Mouse (Mus musculus): ENCODE data around the gene Ltn1. TPM values are rescaled to one million over a fixed set of nuclear protein-coding genes. Genes with fewer than 3 reads are reported as not detected.

The Ltn1 gene
- polyA plus RNA-seq, 1 experiment, result 16.5 TPM

DNA sequence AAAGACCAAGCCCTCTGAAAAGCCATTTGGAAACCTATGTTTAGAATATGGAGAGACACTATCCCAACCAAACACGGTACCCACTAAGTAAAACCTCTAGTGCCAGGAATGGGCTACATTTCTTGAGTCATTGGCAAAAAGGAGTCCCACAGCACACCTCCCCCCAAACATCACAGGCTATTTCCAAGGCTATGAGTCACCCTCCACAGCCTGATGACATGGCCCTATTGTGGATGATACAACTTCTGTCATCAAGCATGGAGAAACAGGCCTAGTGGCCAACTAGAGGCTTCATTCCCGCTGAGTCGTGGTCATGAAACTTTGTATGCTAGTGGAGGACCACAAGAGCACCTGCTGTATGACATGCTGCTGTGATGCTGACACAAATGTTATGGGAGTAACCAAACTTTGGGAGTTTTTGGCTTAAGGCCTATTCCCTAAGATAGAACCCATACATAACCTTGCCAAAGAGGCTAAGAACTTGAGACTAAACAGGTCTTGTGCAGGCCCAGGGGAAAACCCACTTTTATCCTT is 44.9 kb downstream of the Ltn1 start:
- WGBS, result 94% methylated on average over 3 of the region's 3 CpGs
- no peaks in the 10 kb centered on the region for H3K27me3 ChIP-seq (ENCODE audit: control insufficient read depth, insufficient read depth, low read length)
- TF ChIP-seq CTCF (IDR thresholded peaks at IDR 0.05; ENCODE audit: borderline replicate concordance, insufficient read depth, low read depth, low read length) (no peak), POLR2A (IDR thresholded peaks at IDR 0.05; ENCODE audit: borderline replicate concordance, insufficient read depth, low read length) (no peak)
- DNase-seq, result no peak
- H3K4me3 ChIP-seq (replicated peaks; ENCODE audit: insufficient read depth, low read depth, low read length), result no peak overlapping the region
- H3K27ac ChIP-seq (ENCODE audit: insufficient read depth, low read length), result no peak overlapping the region
- no peaks in the 10 kb centered on the region for H3K4me1 ChIP-seq (ENCODE audit: control insufficient read depth, insufficient read depth, low read length)

DNA sequence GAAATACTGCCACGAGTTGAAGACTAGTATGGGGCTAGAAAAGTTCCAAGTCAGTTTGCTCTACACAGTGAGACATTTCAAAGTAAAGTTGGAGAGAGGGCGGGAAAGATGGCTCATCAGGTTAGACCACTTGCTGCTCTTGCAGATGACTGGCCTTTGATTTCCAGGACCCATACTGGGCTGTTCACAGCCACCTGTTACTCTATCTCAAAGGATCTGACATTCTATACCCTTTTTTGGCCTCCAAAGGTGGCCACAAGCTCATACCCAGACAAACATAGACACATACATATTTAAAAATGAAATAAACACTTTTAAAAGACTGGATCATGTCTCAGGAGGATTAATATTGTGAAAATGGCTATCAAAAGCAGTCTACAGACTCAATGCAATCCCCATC is 48.0 kb downstream of the Ltn1 start:
- H3K27ac ChIP-seq (ENCODE audit: insufficient read depth, low read length), result no peak overlapping the region
- no peaks in the 10 kb centered on the region for H3K4me1 ChIP-seq (ENCODE audit: control insufficient read depth, insufficient read depth, low read length)
- no peak for DNase-seq
- no peak overlapping the region for H3K4me3 ChIP-seq (replicated peaks; ENCODE audit: insufficient read depth, low read depth, low read length)
- WGBS, result 39% methylated on average over 2 of the region's 2 CpGs
- no peaks in the 10 kb centered on the region for H3K27me3 ChIP-seq (ENCODE audit: control insufficient read depth, insufficient read depth, low read length)
- TF ChIP-seq CTCF (IDR thresholded peaks at IDR 0.05; ENCODE audit: borderline replicate concordance, insufficient read depth, low read depth, low read length) (no peak), POLR2A (IDR thresholded peaks at IDR 0.05; ENCODE audit: borderline replicate concordance, insufficient read depth, low read length) (no peak)

DNA sequence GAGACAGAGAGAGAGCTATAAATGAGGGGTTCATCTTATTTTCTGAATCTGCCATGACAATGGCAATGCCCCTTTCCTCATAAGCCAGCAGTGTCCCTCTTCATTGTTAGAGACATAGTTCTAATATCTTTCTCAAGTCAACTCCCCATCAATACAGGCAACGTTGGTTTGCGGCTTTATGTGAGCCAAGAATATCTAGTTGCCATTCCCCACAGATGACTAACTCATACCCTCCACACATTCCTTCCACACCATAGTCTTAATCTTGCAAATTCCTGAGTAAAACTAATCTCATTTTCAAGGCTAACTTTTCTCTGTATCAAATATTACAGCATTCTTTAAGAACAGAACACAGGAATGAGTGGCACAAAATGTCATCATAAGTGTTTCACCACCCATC is 49.4 kb downstream of the Ltn1 start:
- no peak overlapping the region for H3K27ac ChIP-seq (ENCODE audit: insufficient read depth, low read length)
- no peak for TF ChIP-seq POLR2A (IDR thresholded peaks at IDR 0.05; ENCODE audit: borderline replicate concordance, insufficient read depth, low read length)
- no peak for TF ChIP-seq CTCF (IDR thresholded peaks at IDR 0.05; ENCODE audit: borderline replicate concordance, insufficient read depth, low read depth, low read length)
- no peak for DNase-seq
- H3K4me1 ChIP-seq (ENCODE audit: control insufficient read depth, insufficient read depth, low read length), result no peaks in the 10 kb centered on the region
- 97% methylated on average over 2 of the region's 2 CpGs for WGBS
- H3K4me3 ChIP-seq (replicated peaks; ENCODE audit: insufficient read depth, low read depth, low read length), result no peak overlapping the region
- no peaks in the 10 kb centered on the region for H3K27me3 ChIP-seq (ENCODE audit: control insufficient read depth, insufficient read depth, low read length)

DNA sequence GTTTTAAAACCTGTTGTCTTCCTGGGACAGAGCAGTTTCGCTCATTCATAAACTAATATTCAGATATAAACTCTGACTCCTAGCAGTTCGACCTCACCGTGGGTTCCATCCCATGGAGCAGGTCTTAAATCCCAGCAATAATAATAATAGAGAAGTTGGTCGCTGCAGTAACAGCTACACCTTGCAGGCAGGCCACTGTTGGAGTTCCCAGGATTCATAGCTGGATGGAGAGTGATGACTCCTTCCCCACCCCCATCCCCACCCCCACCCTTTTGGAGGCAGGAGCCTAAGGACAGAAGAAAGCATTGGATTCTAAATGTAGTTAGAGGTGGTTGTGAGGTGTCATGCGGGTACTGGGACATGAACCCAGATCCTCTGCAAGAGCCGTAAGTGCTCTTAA is 66.0 kb downstream of the Ltn1 start:
- 96% methylated on average over 6 of the region's 6 CpGs for WGBS
- no peak for DNase-seq
- Histone ChIP-seq H3K4me1 (ENCODE audit: control insufficient read depth, insufficient read depth, low read length) (peaks cover 17% of the 10 kb centered on the region), H3K27ac (ENCODE audit: insufficient read depth, low read length) (no peak overlapping the region), H3K27me3 (ENCODE audit: control insufficient read depth, insufficient read depth, low read length) (no peaks in the 10 kb centered on the region), H3K4me3 (replicated peaks; ENCODE audit: insufficient read depth, low read depth, low read length) (no peak overlapping the region)
- TF ChIP-seq POLR2A (IDR thresholded peaks at IDR 0.05; ENCODE audit: borderline replicate concordance, insufficient read depth, low read length) (no peak), CTCF (IDR thresholded peaks at IDR 0.05; ENCODE audit: borderline replicate concordance, insufficient read depth, low read depth, low read length) (no peak)

DNA sequence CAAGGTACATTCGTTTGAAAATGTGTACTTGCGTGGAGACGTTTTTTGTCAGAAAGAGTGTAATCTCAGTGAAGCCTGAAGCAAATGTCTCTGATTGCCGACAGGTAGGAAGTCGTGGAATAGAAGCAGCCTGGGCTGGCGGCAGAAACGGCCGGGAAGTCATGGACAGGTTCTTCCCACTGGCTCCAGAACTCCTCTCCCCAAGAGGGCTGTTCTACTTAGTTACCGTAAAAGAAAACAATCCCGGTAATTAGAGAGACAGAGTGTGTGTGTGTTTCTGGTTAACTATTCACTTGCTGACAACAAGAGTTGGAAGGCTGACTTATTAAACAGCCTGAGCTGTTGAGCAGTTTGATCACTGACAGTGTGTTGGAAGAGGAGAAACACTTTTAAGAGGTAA is 66.4 kb downstream of the Ltn1 start:
- whole genome bisulfite sequencing, result 84% methylated on average over 10 of the region's 10 CpGs
- no peak overlapping the region for H3K4me3 ChIP-seq (replicated peaks; ENCODE audit: insufficient read depth, low read depth, low read length)
- H3K27me3 ChIP-seq (ENCODE audit: control insufficient read depth, insufficient read depth, low read length), result no peaks in the 10 kb centered on the region
- no peak overlapping the region for H3K27ac ChIP-seq (ENCODE audit: insufficient read depth, low read length)
- DNase-seq, result no peak
- TF ChIP-seq POLR2A (IDR thresholded peaks at IDR 0.05; ENCODE audit: borderline replicate concordance, insufficient read depth, low read length) (no peak), CTCF (IDR thresholded peaks at IDR 0.05; ENCODE audit: borderline replicate concordance, insufficient read depth, low read depth, low read length) (no peak)
- peaks cover 17% of the 10 kb centered on the region for H3K4me1 ChIP-seq (ENCODE audit: control insufficient read depth, insufficient read depth, low read length)

DNA sequence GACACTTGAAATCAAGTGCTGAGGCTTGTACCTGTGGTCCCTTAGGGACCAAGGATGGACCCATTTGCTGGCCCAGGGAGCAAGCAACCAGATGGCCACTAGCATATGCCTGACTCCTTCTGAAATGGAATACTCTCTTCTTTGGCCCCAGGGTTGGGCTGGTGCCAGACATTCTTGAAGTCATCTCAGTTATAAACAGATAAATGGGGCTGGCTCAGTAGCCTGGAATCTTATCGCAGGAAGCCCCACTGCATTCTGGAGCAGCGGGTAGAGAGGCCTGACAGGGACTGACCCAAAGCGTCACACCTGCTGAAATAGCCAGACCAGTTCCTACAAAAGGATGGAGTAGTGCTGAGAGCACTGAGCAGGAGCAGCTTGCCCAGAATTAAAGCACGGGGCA is 68.2 kb downstream of the Ltn1 start:
- no peak overlapping the region for H3K4me3 ChIP-seq (replicated peaks; ENCODE audit: insufficient read depth, low read depth, low read length)
- H3K27me3 ChIP-seq (ENCODE audit: control insufficient read depth, insufficient read depth, low read length), result no peaks in the 10 kb centered on the region
- H3K4me1 ChIP-seq (ENCODE audit: control insufficient read depth, insufficient read depth, low read length), result peaks cover 17% of the 10 kb centered on the region
- H3K27ac ChIP-seq (ENCODE audit: insufficient read depth, low read length), result peak overlapping the region; percentile 17; the same call in 1 of the 2 replicates
- peak; percentile 70 to 85 for DNase-seq
- WGBS, result 12% methylated on average over 4 of the region's 4 CpGs
- TF ChIP-seq POLR2A (IDR thresholded peaks at IDR 0.05; ENCODE audit: borderline replicate concordance, insufficient read depth, low read length) (no peak), CTCF (IDR thresholded peaks at IDR 0.05; ENCODE audit: borderline replicate concordance, insufficient read depth, low read depth, low read length) (no peak)

DNA sequence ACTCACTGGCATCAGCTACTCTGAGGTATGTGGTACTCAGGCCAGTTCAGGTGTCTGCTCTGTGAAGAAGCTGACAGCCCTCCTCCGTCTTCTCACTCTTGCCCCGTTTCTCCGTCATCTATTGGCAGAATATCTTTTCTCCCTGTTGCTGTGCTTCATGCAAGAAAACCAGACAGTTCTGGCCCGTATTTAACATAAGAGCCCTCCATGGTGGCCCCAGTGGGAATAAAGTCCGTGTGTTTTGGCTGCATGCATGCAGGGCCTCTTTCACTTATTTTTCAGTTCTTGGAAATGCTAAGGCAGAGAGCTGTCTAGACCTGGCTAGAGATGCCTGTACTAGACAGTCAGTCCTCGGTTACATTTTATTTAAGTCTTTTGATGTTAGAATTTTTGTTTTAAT is 72.3 kb downstream of the Ltn1 start:
- no peak for DNase-seq
- 82% methylated on average over 6 of the region's 6 CpGs for WGBS
- Histone ChIP-seq H3K27ac (ENCODE audit: insufficient read depth, low read length) (no peak overlapping the region), H3K4me3 (replicated peaks; ENCODE audit: insufficient read depth, low read depth, low read length) (no peak overlapping the region), H3K4me1 (ENCODE audit: control insufficient read depth, insufficient read depth, low read length) (peaks cover 14% of the 10 kb centered on the region), H3K27me3 (ENCODE audit: control insufficient read depth, insufficient read depth, low read length) (no peaks in the 10 kb centered on the region)
- TF ChIP-seq POLR2A (IDR thresholded peaks at IDR 0.05; ENCODE audit: borderline replicate concordance, insufficient read depth, low read length) (no peak), CTCF (IDR thresholded peaks at IDR 0.05; ENCODE audit: borderline replicate concordance, insufficient read depth, low read depth, low read length) (no peak)

DNA sequence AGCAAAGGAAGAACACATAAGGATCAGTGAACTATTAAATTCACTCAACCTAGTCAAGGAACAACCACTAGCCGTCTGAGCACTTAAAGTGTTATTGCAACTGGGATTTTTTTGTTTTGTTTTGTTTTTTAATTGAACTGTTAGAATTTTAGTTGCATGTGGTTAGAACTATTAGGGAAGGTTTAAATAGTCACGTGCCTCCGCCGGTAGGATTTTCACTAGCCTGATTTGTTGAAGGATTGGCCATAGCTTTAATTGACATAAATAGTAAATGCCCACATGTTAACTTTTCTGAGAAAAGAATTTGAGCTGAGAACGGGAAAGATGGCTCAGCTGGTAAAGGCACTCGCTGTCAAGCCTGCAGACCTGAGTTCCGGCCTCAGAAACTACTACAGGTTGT is 77.7 kb downstream of the Ltn1 start:
- WGBS, result 78% methylated on average over 7 of the region's 7 CpGs
- Histone ChIP-seq H3K27ac (ENCODE audit: insufficient read depth, low read length) (no peak overlapping the region), H3K4me3 (replicated peaks; ENCODE audit: insufficient read depth, low read depth, low read length) (peak overlapping the region; percentile 69), H3K27me3 (ENCODE audit: control insufficient read depth, insufficient read depth, low read length) (no peaks in the 10 kb centered on the region), H3K4me1 (ENCODE audit: control insufficient read depth, insufficient read depth, low read length) (no peaks in the 10 kb centered on the region)
- no peak for TF ChIP-seq CTCF (IDR thresholded peaks at IDR 0.05; ENCODE audit: borderline replicate concordance, insufficient read depth, low read depth, low read length)
- no peak for DNase-seq

All from cerebellum, adult 2 months (tissue).